Mouse (Mus musculus) thymus, postnatal 10 days (tissue): ENCODE results near the gene Arhgef25.
A peak's percentile ranks its signal among the peaks of the same experiment; 100 is the strongest.
"Not testable (repeated sequence)": the region's sequence is repeated elsewhere in the genome, so short reads cannot be mapped to it uniquely, and the experiment has no call there.

Source experiments
- DNase-seq, 2 experiments: peaks; one replicate each; pipeline ENCODE4 v3.0.0; 2021; ENCODE audit warnings: low spot score in 2 of 2

Arhgef25 gene

DNA sequence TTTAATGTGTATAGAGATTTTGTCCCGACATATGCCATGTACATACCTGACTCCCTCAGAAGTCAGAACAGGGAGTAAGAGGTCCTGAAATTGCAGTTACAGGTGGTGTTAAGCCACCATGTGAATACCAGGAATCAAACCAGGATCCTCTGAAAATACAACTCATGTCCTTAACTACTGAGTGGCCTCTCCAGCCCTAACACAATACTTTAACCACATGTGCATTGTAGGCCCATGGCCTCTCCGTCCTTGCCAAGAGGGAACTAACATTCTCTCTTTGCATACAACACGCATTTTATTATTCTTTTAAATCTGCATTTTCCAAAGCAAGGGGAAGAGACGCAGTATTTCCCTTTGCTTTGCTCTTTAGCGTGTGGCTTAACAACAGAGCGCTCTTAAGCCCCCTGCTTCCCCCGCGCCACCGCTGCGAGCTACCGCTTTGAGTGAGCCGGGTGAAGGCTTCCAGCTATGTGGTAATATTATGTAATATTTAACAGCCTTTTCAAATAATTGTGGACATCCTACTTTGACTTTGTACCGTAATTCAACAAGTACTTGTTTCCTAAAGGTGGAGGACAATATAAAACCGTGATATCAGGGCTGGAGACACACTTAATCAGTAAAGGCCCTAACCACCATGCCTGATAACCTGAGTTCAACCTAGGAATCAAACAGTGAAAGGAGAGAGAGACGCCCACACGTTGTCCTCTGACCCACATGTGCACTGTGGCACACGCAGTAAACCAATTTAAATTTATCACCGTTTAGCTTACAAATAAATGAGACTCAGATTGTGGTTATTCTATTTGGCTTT lies 51.3 kb downstream of the Arhgef25 start:
- DNase-seq = no peak

GRCm38 (mm10) chr10:127137896-127138295 lies 52.0 kb downstream of the Arhgef25 start:
- DNase-seq = no peak

DNA sequence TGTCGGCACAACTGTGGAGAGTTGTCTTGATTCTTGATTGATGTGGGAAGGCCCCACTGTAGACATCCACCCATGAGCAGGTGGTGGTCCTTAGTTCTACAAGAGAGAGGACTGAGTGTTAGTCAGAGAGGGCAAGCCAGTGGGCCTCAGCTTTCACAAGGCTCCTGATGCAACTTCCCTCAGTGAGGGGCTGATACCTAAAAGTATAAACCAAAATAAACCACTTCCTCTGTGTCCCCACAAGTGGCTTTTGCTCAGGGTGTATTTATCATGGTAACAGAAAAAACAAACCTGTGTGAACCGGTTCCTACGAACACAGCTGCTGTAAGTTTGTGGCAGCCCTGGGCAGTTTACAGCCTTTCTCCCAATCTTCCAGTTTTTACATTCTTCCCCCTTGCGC lies 53.4 kb downstream of the Arhgef25 start:
- DNase-seq = peak; percentile 31 to 35

- DNase-seq = peak; percentile 40 to 46
Measured at GRCm38 (mm10) chr10:127135118-127135836, 54.6 kb downstream of the Arhgef25 start.

DNA sequence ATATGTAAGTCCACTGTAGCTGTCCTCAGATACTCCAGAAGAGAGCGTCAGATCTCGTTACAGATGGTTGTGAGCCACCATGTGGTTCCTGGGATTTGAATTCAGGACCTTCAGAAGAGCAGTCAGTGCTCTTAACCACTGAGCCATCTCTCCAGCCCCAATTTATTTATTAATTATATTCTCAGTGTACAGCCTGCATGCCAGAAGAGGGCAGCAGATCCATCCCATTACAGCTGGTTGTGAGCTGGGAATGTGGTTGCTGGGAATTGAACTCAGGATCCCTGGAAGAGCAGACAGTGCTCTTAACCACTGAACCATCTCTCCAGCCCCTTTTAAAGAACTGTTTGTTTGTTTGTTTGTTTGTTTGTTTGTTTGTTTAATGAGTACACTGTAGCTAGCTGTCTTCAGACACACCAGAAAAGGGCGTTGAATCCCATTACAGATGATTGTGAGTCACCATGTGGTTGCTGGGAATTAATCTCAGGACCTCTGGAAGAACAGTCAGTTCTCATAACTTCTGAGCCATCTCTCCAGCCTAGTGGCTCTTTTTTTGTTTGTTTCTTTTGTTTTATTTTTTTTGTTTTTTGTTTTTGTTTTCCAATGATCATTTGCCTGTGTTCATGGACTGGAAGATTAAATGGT lies 55.4 kb downstream of the Arhgef25 start:
- DNase-seq = not testable (repeated sequence)
